13 mouse cellular contexts compared by ENCODE assay signal in genomic region chr12:73593021-73593798, GRCm38 (mm10). TPM values are rescaled to one million over a fixed set of nuclear protein-coding genes. Genes with fewer than 3 reads are reported as not detected.
DNase-seq lines count a peak whose midpoint lies in the region; ATAC-seq and TF ChIP-seq lines count a peak whose summit lies in the region.
"Had no signal": no experiment of that assay in that cellular context is flagged by ENCODE, and none has a peak within 500 bp of the region (broad histone marks: within the 10 kb centered on the region; RNA-seq: fewer than 3 reads in every experiment).

No protein-coding gene starts in this region.

- TF ChIP-seq CTCF in lung, postnatal 0 days (IDR thresholded peaks at IDR 0.05): no peak

- H3K27ac ChIP-seq in lung, postnatal 0 days (ENCODE audit: low read length): no peak overlapping the region
- no peak overlapping the region for H3K27ac ChIP-seq in midbrain, embryonic 11.5 days (ENCODE audit: low read depth, low read length)
- no peak overlapping the region for H3K27ac ChIP-seq in midbrain, embryonic 15.5 days
- H3K27ac ChIP-seq: kidney, embryonic 15.5 days; liver, embryonic 12.5 days had no signal

- no peak for TF ChIP-seq EP300 in lung, postnatal 0 days (IDR thresholded peaks at IDR 0.05)

- no peak overlapping the region for H3K4me2 ChIP-seq in lung, postnatal 0 days (replicated peaks; ENCODE audit: low read depth, low read length)
- no peak overlapping the region for H3K4me2 ChIP-seq in midbrain, embryonic 11.5 days
- no peak overlapping the region for H3K4me2 ChIP-seq in midbrain, embryonic 15.5 days
- H3K4me2 ChIP-seq: kidney, embryonic 15.5 days; liver, embryonic 12.5 days had no signal

- peak; percentile 52 to 60 for DNase-seq in lung, adult 18-20 months
- DNase-seq in lung, postnatal 0 days (ENCODE audit: low spot score): no peak
- DNase-seq in thymus, postnatal 0 days (ENCODE audit: low spot score): peak; percentile 84
- DNase-seq in midbrain, embryonic 11.5 days (ENCODE audit: low spot score, missing footprints): no peak
- no peak for DNase-seq in ovary, postnatal 14 days (ENCODE audit: low spot score)
- DNase-seq: cerebellum, postnatal 36 days; heart, postnatal 36 days; retina, postnatal 1 day had no signal

- no peaks in the 10 kb centered on the region for H3K36me3 ChIP-seq in lung, postnatal 0 days (ENCODE audit: insufficient read depth, low read length)
- no peaks in the 10 kb centered on the region for H3K36me3 ChIP-seq in midbrain, embryonic 11.5 days (ENCODE audit: control insufficient read depth, insufficient read depth, low read length)
- no peaks in the 10 kb centered on the region for H3K36me3 ChIP-seq in midbrain, embryonic 15.5 days (replicated peaks)
- H3K36me3 ChIP-seq: kidney, embryonic 15.5 days; liver, embryonic 12.5 days had no signal

- no peaks in the 10 kb centered on the region for H3K27me3 ChIP-seq in lung, postnatal 0 days (replicated peaks; ENCODE audit: insufficient read depth, low read length)
- no peaks in the 10 kb centered on the region for H3K27me3 ChIP-seq in midbrain, embryonic 11.5 days (ENCODE audit: control insufficient read depth, insufficient read depth, low read length)
- H3K27me3 ChIP-seq in midbrain, embryonic 15.5 days (replicated peaks): no peaks in the 10 kb centered on the region
- H3K27me3 ChIP-seq: liver, embryonic 12.5 days had no signal

- ATAC-seq in lung, postnatal 0 days: no peak
- ATAC-seq in activated CD4-positive, CD25-positive, alpha-beta regulatory T cell, adult 4 months: peak; percentile 40
- ATAC-seq in inflammation-experienced regulatory T-cells, adult 6 months: peak; percentile 46
- ATAC-seq in midbrain, embryonic 11.5 days (ENCODE audit: low FRiP score): no peak
- no peak for ATAC-seq in midbrain, embryonic 15.5 days (replicated peaks)
- ATAC-seq: liver, embryonic 12.5 days had no signal

- WGBS in lung, postnatal 0 days: 77% methylated on average over 12 of the region's 12 CpGs
- WGBS in midbrain, embryonic 11.5 days: 90% methylated on average over 12 of the region's 12 CpGs
- 93% methylated on average over 12 of the region's 12 CpGs for WGBS in midbrain, embryonic 15.5 days

- peaks cover 5% of the 10 kb centered on the region; the same call in 1 of the 2 replicates for H3K4me1 ChIP-seq in lung, postnatal 0 days (ENCODE audit: insufficient read depth, low read depth, low read length)
- H3K4me1 ChIP-seq in midbrain, embryonic 11.5 days (ENCODE audit: control insufficient read depth, insufficient read depth, low read length): no peaks in the 10 kb centered on the region
- H3K4me1 ChIP-seq in midbrain, embryonic 15.5 days: no peaks in the 10 kb centered on the region

- H3K9me3 ChIP-seq in lung, postnatal 0 days (ENCODE audit: low read length): no peaks in the 10 kb centered on the region
- no peaks in the 10 kb centered on the region for H3K9me3 ChIP-seq in midbrain, embryonic 11.5 days (ENCODE audit: control insufficient read depth, low read length)
- H3K9me3 ChIP-seq in midbrain, embryonic 15.5 days: no peaks in the 10 kb centered on the region
- H3K9me3 ChIP-seq: kidney, embryonic 15.5 days; liver, embryonic 12.5 days had no signal

- no peak overlapping the region for H3K4me3 ChIP-seq in lung, postnatal 0 days (ENCODE audit: low read depth, low read length)
- H3K4me3 ChIP-seq in midbrain, embryonic 11.5 days (ENCODE audit: low read depth, low read length): no peak overlapping the region
- no peak overlapping the region for H3K4me3 ChIP-seq in midbrain, embryonic 15.5 days
- H3K4me3 ChIP-seq: kidney, embryonic 15.5 days; liver, embryonic 12.5 days had no signal

- no peak overlapping the region for H3K9ac ChIP-seq in lung, postnatal 0 days (replicated peaks; ENCODE audit: low read depth)
- no peak overlapping the region for H3K9ac ChIP-seq in midbrain, embryonic 11.5 days (ENCODE audit: low read length)
- H3K9ac ChIP-seq in midbrain, embryonic 15.5 days: no peak overlapping the region
- H3K9ac ChIP-seq: kidney, embryonic 15.5 days; liver, embryonic 12.5 days had no signal

RNA-seq across cellular contexts. Expression of gene Prkch, which starts 8.6 kb away (rescaled TPM):
- 20.0 and 20.9 TPM in 2 replicates for polyA plus RNA-seq in lung, postnatal 0 days (2015; fragmentation: Nextera tagmentation; extraction: Ambion mirVana)
- 10 to 100 TPM; 80.9 to 82.1 TPM for polyA plus RNA-seq in activated CD4-positive, CD25-positive, alpha-beta regulatory T cell, adult 4 months (2017; shearing (Covaris generic))
- polyA plus RNA-seq in inflammation-experienced regulatory T-cells, adult 6 months (2017; shearing (Covaris generic)): 10 to 100 TPM; 70.6 to 96.5 (median 76.2) TPM
- polyA plus RNA-seq in thymus, postnatal 0 days (2015; fragmentation: Nextera tagmentation; extraction: Ambion mirVana): 37.1 and 40.4 TPM in 2 replicates
- 6.1 and 6.6 TPM in 2 replicates for polyA plus RNA-seq in midbrain, embryonic 11.5 days (2014; fragmentation: Nextera tagmentation; extraction: Ambion mirVana)
- 10.1 and 10.3 TPM in 2 replicates for polyA plus RNA-seq in midbrain, embryonic 15.5 days (2015; fragmentation: Nextera tagmentation; extraction: Ambion mirVana)

RNA-seq across cellular contexts. Expression of gene Tmem30b, which starts 47.0 kb away (rescaled TPM):
- 19.3 and 19.4 TPM in 2 replicates for polyA plus RNA-seq in lung, postnatal 0 days (2015; fragmentation: Nextera tagmentation; extraction: Ambion mirVana)
- polyA plus RNA-seq in activated CD4-positive, CD25-positive, alpha-beta regulatory T cell, adult 4 months (2017; shearing (Covaris generic)): not detected
- polyA plus RNA-seq in inflammation-experienced regulatory T-cells, adult 6 months (2017; shearing (Covaris generic)): under 1 TPM in 2 of 3 experiments, not detected in 1; 0.15 to 0.18 TPM
- polyA plus RNA-seq in thymus, postnatal 0 days (2015; fragmentation: Nextera tagmentation; extraction: Ambion mirVana): 11.6 and 12.5 TPM in 2 replicates
- polyA plus RNA-seq in midbrain, embryonic 11.5 days (2014; fragmentation: Nextera tagmentation; extraction: Ambion mirVana): 0.92 and 1.8 TPM in 2 replicates
- polyA plus RNA-seq in midbrain, embryonic 15.5 days (2015; fragmentation: Nextera tagmentation; extraction: Ambion mirVana): 0.31 and 0.49 TPM in 2 replicates

Comparison
In these comparisons a context has a peak if more than half of its experiments do, and no peak if none do; other contexts are left out.
1. DNase-seq: peak in lung, adult 18-20 months (2 of 2) and thymus, postnatal 0 days (single experiment); none in lung, postnatal 0 days (single experiment), midbrain, embryonic 11.5 days (single experiment) and ovary, postnatal 14 days (single experiment).
2. ATAC-seq: peak in activated CD4-positive, CD25-positive, alpha-beta regulatory T cell, adult 4 months (single experiment) and inflammation-experienced regulatory T-cells, adult 6 months (single experiment); none in lung, postnatal 0 days (single experiment), midbrain, embryonic 11.5 days (single experiment) and midbrain, embryonic 15.5 days (single experiment).